Mouse (Mus musculus): ENCODE results near the gene Palm2. TPM values are rescaled to one million over a fixed set of nuclear protein-coding genes. Genes with fewer than 3 reads are reported as not detected.

Gene Palm2
- polyA plus RNA-seq, 1 experiment from 2014 or later = 3.9 TPM

DNA sequence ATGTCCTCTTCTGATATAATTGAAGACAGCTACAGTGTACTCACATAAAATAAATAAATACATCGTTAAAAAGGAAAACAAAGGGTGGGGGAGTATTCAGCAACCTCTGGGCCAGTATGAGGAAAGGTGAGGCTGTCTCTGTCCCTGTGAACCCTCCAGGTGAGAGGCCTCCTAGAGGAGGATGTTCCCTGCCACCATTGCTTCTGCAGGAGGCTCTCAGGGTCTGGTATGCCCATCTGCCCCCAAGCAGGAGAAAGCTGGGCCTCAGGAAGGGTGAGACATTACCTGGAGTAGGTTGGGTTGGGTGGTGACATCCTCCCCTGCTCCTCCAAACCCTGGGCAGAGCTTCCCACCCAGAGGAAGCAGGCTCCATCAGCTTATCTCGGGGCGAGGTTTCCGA, 316.6 kb downstream of the Palm2 start:
- peak overlapping the region; percentile 50 for H3K27ac ChIP-seq
- 52% methylated on average over 4 of the region's 4 CpGs for WGBS

DNA sequence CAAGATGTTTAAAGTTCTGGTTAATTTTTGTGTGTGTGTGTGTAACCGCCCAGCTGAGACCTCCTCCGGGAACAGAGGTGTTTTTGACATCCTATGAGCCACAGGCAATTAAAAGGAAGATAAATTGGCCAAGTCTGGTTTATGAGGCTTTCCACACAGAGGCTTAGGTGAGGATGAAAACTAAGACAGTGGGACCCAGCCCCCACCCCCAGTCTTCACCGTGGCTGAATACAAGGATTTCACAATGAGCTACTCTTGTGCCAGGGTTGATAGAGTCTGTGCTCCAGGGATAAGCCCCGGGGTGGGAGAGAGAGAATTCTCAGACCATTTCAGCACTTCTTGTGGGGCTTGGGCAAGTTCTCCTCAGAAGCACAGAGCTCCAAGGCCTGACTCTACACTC, 317.0 kb downstream of the Palm2 start:
- Histone ChIP-seq H3K4me3 (no peak overlapping the region), H3K27me3 (ENCODE audit: low read depth, poor library complexity, severe bottlenecking) (no peaks in the 10 kb centered on the region), H3K9me3 (replicated peaks) (no peaks in the 10 kb centered on the region), H3K4me1 (peaks cover 28% of the 10 kb centered on the region), H3K27ac (peak overlapping the region; percentile 66; the same call in 1 of the 2 replicates), H3K36me3 (peaks cover 1% of the 10 kb centered on the region; the same call in 1 of the 2 replicates)
- DNase-seq (ENCODE audit: low spot score) = no peak
- 45% methylated on average over 4 of the region's 4 CpGs for WGBS

More for the DNA sequence above, 316.6 kb downstream of the Palm2 start:
- H3K9me3 ChIP-seq (replicated peaks) = no peaks in the 10 kb centered on the region
- no peak for DNase-seq (ENCODE audit: low spot score)
- no peaks in the 10 kb centered on the region for H3K27me3 ChIP-seq (ENCODE audit: low read depth, poor library complexity, severe bottlenecking)
- H3K36me3 ChIP-seq = peaks cover 5% of the 10 kb centered on the region; the same call in 1 of the 2 replicates
- H3K4me1 ChIP-seq = peaks cover 28% of the 10 kb centered on the region
- H3K4me3 ChIP-seq = no peak overlapping the region

DNA sequence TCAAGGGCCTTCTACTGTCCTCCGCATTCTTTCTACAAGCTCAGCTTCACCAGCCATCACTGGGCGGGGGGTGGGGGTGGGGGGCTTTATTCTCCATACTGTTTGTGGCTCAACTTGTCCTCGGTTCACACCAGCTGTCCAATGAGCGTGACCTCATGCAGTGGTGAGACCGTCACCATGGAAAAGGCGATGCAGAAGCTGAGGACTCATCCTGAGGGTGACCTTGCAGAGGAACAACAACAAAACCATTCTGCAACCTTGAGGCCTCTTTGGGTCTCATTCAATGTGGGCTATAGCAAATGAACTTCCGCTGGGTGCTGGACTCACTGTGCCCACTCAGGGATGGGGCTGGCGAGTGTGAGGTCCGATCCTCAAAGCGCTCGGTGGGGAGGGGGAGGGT, 317.5 kb downstream of the Palm2 start:
- H3K4me1 ChIP-seq = peaks cover 28% of the 10 kb centered on the region
- peak overlapping the region; percentile 66; the same call in 1 of the 2 replicates for H3K27ac ChIP-seq
- H3K4me3 ChIP-seq = no peak overlapping the region
- WGBS = 91% methylated on average over 11 of the region's 11 CpGs
- DNase-seq (ENCODE audit: low spot score) = no peak
- H3K27me3 ChIP-seq (ENCODE audit: low read depth, poor library complexity, severe bottlenecking) = no peaks in the 10 kb centered on the region
- no peaks in the 10 kb centered on the region for H3K9me3 ChIP-seq (replicated peaks)
- no peaks in the 10 kb centered on the region for H3K36me3 ChIP-seq

DNA sequence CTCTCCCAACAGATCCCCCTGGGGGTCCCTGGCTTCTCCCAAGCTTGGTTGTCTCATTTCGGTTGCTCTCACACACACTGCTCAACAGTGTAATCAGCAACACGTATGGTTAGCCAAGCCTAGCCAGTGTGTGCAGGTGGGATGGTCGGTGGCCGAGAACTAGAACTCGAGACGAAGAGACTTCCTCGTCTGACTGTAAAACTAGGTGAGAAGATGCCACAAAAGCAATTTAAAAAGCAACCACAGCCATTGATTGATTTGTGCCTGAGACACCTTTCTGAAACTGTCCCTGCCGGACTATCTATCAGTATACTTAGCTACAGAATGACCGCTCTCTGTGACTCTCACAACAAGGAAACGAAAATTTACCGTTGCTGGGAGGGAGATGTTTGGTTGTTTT, 321.0 kb downstream of the Palm2 start:
- H3K4me1 ChIP-seq = peaks cover 23% of the 10 kb centered on the region
- no peak overlapping the region for H3K4me3 ChIP-seq
- no peak overlapping the region for H3K27ac ChIP-seq
- no peak for DNase-seq (ENCODE audit: low spot score)
- no peaks in the 10 kb centered on the region for H3K36me3 ChIP-seq
- no peaks in the 10 kb centered on the region for H3K9me3 ChIP-seq (replicated peaks)
- 90% methylated on average over 11 of the region's 11 CpGs for WGBS
- no peaks in the 10 kb centered on the region for H3K27me3 ChIP-seq (ENCODE audit: low read depth, poor library complexity, severe bottlenecking)

DNA sequence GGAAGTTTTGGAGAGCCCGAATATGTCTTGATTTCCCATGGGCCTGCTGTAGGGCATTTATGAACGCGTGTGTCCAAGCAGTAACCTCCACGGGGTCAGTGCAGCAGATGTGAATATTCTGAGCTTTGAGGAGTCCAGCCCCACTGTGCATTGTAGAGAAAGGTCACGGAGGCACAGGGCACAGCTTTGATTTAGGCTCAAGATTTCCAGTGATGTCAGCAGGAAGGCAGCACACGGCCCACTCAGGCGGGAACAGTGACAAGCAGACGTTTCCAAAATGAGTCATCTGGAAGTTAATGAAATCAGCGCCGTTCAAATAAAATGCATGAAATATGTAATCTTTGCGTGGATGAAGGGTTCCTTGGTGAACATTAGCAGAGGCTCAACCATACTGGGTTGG, 323.9 kb downstream of the Palm2 start:
- Histone ChIP-seq H3K27ac (peak overlapping the region; percentile 58), H3K4me1 (peaks cover 9% of the 10 kb centered on the region), H3K27me3 (ENCODE audit: low read depth, poor library complexity, severe bottlenecking) (no peaks in the 10 kb centered on the region), H3K36me3 (no peaks in the 10 kb centered on the region), H3K4me3 (no peak overlapping the region), H3K9me3 (replicated peaks) (no peaks in the 10 kb centered on the region)
- DNase-seq (ENCODE audit: low spot score) = no peak
- WGBS = 70% methylated on average over 11 of the region's 11 CpGs

Other genes with a start within 250 kb of the Palm2 start
- gene Ptpn3, start 132.4 kb upstream of the Palm2 start, polyA plus RNA-seq (2016; fragmentation: Nextera tagmentation; extraction: Ambion mirVana) = 1.0 and 1.4 TPM in 2 replicates
- gene Pakap, start 133.9 kb downstream of the Palm2 start, polyA plus RNA-seq (2016; fragmentation: Nextera tagmentation; extraction: Ambion mirVana) = 24.6 and 39.4 TPM in 2 replicates

Measured in limb, embryonic 10.5 days (tissue).